Mouse (Mus musculus): ENCODE results near the gene Sdhaf4.

Gene Sdhaf4

DNA sequence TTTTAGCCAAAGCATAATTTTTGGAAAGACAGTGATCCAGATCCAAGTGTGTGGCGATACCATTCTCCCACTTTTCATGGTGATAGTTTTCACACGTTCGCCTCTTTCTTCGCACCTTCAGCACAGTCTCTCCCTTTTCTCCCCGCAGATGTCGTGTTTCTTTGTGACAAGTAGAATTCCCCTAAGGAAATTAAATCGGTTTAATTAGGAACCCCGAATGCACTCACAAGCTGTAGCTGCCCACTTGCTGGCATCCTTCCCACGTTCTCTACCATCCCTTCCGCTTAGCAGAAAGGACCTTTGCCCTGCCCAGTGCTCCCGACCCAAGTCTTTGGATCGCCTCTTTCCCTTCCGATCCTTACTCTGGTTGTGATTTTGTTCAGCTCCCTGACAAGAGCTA lies 51.5 kb downstream of the Sdhaf4 start:
- DNase-seq: no peak

DNA sequence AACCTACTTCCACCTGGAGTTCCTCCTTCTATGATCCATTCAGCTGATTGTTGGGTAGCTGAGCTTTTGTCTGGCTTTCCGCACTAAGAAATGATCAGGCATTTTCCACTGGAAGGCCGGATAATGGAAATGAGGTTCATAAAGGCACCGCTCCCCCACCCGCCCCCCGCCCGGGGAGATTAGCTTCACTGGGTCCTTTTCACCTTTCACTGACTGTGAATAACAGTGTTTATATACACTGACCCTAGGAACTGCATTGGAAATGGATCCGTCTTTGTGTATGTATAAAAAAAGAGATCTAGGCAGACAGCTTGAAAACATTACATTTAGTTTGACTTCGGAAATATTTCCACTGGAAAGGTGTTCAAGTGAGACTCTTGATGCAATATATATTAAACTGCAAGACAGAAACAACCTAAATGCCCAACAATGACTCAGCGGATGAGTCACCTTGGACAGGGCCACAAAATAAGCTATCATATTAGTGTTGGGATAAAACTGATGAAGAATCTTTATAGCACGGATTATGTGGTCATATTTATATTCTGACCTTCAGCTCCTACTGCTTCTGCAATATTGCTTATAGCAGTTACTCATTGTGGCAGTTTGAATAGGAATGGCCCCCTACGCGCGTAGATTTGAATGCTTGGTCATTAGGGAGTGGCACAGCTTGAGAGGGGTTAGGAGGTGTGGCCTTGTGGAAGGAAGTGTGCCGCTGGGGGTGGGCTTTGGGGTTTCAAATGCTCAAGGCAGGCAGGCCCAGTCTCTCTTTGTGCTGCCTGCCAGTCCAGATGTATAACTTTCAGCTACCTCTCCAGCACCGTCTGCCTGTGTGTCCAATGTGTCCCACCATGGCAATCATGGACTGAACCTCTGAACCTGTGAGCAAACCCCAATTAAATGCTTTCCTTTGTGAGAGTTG lies 56.4 kb downstream of the Sdhaf4 start:
- DNase-seq: no peak

DNA sequence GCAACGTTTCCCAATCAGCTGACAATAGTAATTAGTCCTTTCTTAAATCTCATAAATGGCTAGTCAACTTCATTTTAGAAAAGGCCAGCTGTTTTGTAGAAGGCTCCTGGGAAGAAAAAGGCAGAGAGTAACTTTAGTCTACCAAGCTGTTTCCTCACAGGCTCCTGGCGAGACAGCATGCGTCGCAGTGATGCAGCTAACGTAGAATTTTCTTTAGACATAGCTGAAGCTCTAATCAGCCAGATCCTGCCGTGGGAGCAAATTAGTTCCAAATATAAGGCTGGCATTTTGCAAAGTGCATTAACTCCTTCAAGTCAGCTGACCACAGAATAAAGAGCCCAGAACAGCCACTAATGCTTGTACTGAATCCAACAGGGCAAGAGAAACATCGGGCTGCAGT lies 57.2 kb downstream of the Sdhaf4 start:
- DNase-seq: no peak

Data from lung, postnatal 4 days (tissue).